Comparison of ENCODE assay signal across 24 mouse cellular contexts in the genomic region with DNA sequence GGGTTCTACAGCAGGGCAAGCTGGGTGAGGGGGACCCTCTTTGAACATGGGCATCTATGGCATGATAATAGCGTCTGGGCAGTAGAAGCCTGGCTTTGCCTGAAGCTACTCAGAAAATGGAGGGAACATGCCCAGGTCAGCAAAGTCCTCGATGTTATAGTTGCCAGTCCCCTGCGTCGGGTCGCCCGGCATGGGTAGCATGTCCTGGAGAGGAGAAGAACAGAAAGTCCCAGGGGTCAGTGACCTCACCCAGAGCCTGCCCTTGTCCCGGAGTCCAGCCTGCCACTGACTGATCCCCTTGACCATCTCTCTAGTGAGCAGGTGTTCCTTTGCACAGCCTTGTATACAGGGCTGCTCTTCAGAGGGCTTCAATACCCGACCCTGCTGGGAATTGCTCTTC.
"Had no signal": no experiment of that assay in that cellular context is flagged by ENCODE, and none has a peak within 500 bp of the region (broad histone marks: within the 10 kb centered on the region; RNA-seq: fewer than 3 reads in every experiment).

No protein-coding gene starts in this region.

- H3K27me3 ChIP-seq: limb, embryonic 12.5 days; limb, embryonic 15.5 days had no signal

- H3K4me1 ChIP-seq: megakaryocyte, embryonic 14.5 days had no signal

- H3K4me3 ChIP-seq: layer of hippocampus, adult 2 months; left cerebral cortex, adult 2 months; limb, embryonic 12.5 days; limb, embryonic 15.5 days; megakaryocyte, embryonic 14.5 days had no signal

- H3K9me3 ChIP-seq: limb, embryonic 12.5 days; limb, embryonic 15.5 days; megakaryocyte, embryonic 14.5 days had no signal

- DNase-seq: layer of hippocampus, adult 9-11 months; layer of hippocampus, postnatal 36 days; left cerebral cortex, postnatal 4 days; liver, postnatal 0 days; lung, embryonic 14.5 days; midbrain, embryonic 14.5 days; right cerebral cortex, adult 18-20 months; right cerebral cortex, postnatal 14 days; right cerebral cortex, postnatal 4 days; thymus, adult 2 months; thymus, postnatal 14 days; thymus, postnatal 4 days had no signal

- H3K4me2 ChIP-seq: limb, embryonic 12.5 days; limb, embryonic 15.5 days; liver, embryonic 11.5 days; lung, embryonic 14.5 days; midbrain, embryonic 11.5 days had no signal

- H3K27ac ChIP-seq: layer of hippocampus, adult 2 months; left cerebral cortex, adult 2 months; limb, embryonic 12.5 days; limb, embryonic 15.5 days; liver, embryonic 14.5 days; stomach, postnatal 0 days had no signal

- H3K9ac ChIP-seq: limb, embryonic 12.5 days; limb, embryonic 15.5 days; liver, embryonic 14.5 days; liver, postnatal 0 days; lung, embryonic 14.5 days had no signal

- ATAC-seq: inflammation-experienced regulatory T-cells, adult 6 months; intestine, embryonic 16.5 days; liver, postnatal 0 days; lung, postnatal 0 days had no signal
